Mouse (Mus musculus) spleen, postnatal 36 days (tissue): ENCODE data around the gene Golga3.

Experiments
- DNase-seq, 2 experiments: peaks; one replicate each; pipeline ENCODE4 v3.0.0; 2022; ENCODE audit warnings: low spot score in 2 of 2, mixed read lengths in 1 of 2

The Golga3 gene

DNA sequence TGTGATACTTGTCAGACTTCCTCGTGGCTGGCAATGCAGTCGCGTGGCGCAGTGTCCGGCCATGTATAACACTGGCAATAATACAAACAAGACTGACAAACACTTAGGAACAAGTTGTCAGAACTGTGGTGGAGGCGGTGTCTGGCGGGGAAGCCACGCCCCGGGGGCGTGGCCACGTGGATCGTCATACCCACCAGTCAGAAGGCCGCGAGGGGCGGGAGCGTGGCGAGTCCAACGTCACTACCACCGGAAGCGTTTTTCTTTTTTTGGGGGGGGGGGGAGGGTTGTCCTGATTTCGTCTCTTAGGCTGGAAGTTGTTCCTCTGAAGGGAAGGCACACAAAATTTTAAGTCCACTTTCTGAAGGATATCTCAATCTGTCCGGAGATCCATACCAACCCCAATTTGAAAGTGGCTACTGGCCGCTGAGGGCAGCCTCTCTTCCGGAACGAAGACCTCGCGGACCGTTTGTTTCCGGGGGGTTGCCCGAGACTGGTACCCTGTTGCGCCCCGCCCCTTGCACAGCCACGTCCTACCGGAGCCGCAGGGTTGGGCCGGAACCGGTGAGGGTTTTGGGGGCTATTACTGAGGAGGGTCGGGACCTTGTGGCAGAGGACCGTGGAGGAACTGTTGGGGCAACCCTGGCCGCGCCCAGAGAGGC, at the start of gene Golga3:
TSS of gene Golga3 (plus strand) at position 340 of the 659 bp plus-strand sequence.
- DNase-seq, result peak; percentile 90 to 94

DNA sequence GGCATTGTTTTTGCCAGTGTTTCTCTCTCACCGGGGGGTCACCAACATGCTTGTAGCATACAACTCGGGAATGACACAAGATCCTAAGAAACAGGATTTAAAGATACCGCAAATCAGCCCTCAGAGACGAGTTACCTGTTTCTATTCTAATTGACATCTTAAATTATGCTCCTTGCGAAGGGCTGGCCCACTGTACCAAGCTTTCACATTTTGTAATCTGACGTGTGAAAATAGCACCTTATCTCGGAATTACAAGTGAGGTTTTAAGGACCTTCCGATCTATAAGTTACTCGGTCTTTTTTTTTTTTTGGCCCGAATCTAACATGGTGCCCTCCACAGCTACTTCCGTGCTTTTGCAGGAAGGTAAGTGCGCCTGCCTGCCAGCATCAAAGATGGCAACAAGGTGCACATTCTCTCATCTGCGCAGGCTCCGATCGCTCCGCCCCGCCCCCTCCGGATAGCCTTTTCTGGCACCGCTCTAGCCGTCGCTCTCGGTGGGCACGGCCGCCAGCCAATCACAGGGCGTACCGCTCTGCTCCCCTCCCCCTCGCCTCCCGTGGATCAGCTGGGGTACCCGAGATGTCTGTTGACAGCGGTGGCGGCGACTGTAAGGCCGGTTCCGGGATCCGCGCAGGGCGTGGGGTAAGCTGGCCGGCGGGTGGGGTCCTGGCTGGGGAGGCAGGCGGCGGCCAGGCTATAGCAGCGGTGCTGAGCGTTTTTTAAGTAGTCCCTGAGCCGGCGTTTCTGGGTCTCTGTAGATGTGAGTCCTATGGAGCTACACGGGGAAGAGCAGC, 41.0 kb upstream of the Golga3 start, which contains the start of gene Chfr:
TSS of gene Chfr (plus strand) at position 550 of the 794 bp plus-strand sequence.
- DNase-seq, result peak; percentile 99 to 100

DNA sequence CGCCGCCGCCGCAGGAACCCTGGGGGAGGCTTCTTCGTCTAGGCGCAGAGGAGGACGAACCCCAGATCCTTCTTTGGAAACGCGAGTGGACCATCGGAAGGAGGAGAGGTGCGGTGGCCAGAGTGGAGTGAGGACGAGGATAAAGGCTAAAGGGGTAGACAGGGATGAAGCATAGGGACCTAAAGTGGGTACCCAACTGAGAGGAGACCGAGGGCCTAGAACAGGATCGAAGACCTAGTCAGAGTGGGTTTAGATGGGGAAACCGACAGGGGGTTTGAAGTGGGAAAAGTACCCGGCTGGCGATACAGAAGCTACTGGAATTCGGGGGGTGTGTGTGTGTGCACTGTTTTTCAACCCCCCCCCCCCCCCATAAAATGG, 40.4 kb upstream of the Golga3 start:
- no peak for DNase-seq

DNA sequence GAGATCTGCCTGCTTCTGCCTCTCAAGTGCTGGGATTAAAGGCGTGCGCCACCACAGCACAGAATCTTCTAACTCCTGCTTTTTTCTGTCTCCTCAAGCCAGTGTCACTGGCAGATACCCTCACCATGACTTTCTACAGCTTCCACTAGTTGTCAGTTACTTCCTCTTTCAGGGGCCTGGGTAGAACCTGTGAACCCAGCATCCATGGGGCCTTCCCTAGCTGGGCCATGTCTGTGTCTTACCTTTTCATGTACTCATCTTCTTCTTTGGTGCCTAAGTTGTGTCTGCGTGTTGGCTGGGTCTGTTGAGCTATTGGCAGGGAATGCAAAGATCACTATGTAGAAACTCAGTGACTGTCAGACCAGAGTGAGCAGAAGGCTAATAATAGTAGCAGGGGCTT, 38.7 kb upstream of the Golga3 start:
- no peak for DNase-seq

DNA sequence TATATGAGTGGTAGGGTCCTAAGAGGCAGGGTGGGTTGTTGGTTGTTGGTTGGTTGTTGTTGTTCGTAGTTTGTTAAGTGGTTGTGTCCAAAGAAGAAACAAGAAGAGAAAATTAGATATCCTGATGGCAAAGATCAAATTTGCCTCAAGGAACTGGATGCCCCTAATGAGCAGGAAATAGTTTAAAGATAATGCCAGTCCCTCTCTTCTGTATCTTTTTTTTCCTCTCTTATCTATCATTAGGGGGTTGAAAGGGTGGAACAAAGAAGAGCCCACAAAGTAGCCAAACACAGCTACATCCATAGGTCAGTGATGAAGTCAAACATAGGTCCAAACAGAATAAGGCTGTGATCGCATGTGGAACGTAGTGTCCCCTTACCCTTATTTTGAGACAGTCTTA, 37.2 kb upstream of the Golga3 start:
- DNase-seq, result no peak

DNA sequence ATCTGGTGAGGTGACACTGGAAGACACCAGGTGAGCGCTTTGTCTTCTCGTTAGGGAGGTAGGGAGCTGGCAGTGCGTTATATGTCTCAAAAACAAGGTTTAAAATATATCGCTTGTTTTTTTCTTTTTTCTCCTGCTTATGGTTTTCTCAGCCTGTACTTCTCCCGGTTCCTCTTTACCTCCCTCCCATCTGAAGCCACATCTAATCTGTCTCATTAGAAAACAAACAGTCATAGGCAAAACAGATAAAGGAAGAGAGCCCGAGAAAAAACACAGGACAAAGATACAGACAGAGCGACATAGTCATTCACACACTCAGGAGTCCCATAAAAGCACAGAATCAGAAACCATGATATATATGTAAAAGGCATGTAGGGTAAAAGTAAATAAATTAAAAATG, 36.1 kb upstream of the Golga3 start:
- DNase-seq, result no peak

DNA sequence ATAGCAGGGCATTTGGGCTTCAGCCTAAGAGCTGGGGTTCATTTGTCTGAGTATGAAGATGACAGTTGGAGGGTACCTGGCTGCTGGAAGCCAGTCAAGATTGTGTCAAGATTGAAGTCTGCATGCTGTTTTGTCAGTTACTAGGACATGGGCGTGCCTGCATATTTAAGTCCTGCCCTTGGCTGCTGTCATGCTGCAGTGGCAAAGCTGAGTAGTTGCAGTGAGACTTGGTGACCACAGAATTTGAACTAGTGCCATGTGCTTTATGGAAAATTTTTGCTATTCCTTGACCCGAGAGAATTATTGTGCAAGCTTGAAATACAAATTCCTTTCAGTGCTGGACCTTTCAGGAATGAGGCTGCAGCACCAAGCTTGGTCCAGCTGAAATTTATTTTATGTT, 34.2 kb upstream of the Golga3 start:
- no peak for DNase-seq

DNA sequence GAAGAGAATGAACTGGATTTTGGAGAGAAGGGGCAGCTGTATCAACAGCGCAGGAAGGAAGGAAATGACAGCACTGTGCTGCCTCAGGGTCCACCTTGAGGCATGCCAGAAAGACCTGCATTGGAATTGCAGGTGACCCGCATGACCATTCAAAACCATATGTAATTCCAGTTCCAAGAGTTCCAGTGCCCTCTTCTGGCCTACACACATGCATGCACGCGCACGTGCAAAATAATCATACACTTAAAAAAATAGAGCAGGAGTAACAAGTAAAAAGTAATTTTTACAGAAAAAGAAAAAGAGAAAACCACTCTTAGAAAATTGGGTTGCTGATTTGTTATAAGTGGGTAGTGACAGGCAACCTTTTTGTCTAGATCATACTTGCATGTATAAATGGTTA, 33.5 kb upstream of the Golga3 start:
- no peak for DNase-seq

DNA sequence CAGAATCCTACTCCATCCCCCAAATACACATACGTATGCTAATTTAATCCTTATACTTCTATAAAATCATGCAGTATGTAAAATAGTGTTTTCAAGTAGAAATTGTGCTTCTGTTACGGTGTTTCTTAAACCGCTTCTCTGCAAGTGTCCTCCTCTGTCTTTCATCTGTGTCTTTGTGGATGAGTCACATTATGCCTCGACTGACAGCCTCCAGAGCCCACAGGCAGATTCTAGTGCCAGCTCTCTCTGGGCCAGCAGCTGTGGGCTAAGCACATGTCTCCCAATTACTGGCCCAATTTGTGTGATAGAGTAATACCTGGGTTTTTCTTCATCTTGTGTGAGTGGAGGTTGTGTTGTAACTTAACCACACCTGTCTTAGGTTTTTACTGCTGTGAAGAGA, 7.1 kb upstream of the Golga3 start:
- no peak for DNase-seq

DNA sequence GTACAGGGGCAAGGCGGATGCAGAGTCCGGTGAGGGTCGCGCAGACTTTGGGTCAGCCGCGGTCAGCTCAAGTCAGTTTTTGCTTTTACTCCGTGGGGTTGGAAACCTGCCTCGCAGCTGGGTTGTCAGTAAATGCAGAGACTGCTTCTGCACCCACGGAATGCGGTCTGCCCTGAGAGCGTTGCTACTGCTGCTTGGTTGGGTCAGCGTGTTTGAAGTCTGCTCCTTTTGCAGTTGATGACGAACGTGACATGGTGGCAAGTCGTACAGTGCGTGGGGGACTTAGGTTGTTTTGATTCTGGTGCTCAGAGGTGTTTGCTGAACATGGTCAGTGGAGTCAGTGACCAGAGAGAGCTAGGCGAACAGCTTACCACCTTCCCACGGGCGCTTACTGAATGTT, 520 bp downstream of the Golga3 start:
- DNase-seq, result no peak

DNA sequence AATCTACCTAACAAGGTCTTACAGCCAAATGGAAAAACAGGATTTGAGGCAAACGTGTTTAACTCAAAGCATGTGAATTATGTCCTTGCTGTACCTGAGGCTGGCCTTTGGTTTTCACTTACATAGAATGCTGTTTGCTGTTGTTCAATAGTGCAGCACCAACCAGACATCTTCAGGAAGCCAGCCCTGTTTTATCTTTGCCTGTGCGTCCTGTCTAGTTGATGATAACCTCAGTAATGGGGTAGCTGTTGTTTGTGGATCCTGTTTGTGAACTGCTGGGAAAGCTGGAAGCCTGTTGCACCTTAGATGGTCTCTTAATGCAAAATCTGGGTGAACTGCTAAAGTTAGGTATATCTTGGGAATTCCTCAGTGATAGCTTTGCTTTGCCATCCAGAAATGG, 2.1 kb downstream of the Golga3 start:
- no peak for DNase-seq

DNA sequence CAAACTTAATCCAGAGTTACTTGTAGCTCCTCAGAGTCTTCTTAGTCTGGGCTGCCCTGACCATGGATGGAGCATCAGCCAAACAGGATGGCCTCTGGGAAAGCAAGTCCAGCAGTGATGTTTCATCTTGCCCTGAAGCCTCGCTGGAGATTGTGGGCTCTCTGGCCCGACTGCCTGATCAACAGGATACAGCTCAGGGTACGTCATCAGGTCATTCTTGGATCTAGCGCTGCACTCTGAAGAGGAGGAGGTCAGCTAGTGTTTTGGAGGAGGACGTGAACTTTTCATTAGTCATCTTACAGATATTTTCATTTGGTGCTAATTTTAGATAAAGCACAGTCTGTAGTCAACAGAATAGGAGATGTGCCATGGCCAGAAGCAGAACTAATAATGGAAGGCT, 5.2 kb downstream of the Golga3 start:
- no peak for DNase-seq

DNA sequence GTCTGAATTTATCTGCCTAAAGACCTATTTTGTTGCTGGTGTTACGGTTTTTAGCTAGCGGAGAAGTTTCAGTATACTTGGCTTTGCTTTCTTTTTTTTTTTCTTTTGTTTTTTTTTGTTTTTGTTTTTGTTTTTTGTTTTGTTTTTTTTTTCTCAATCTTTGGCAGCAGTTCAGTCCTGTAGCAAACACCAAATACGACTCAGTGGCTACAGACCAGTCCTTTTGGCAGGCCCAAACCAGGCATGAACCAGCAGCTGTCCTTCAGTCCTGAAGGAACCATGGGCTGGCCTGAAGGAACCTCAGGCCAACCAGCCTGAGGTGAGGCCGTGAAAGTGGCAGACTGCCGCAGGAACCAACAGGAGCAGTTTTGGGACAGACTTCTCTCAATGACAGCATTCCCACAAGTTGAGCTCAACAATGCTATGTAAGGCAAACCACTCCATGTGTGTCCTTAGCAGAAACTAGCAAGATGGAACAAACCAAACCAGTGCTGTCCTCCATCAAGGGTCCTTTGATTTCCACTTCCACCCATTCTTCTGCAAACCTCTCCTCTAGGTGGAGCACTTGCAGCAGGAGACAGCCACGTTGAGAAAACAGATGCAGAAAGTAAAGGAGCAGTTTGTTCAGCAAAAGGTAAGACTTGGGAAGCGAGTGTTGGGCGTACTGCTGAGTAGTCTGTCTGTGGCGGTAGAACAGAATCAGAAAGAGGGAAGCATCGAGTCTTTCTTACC, 26.8 kb downstream of the Golga3 start:
- peak in 1 of 2 experiments; percentile 4 for DNase-seq

DNA sequence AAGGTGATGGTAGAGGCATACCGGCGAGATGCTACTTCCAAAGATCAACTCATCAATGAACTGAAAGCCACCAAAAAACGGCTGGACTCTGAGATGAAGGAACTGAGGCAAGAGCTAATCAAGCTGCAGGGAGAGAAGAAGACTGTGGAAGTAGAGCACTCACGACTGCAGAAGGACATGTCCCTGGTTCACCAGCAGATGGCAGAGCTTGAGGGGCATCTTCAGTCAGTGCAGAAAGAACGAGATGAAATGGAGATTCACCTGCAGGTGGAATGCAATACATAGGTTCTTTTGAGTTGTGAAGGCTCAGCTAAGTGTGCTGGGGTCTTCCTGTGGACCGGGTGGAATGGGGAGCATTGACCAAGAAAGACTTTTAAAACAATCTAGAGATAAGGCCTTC, 28.3 kb downstream of the Golga3 start:
- peak in 1 of 2 experiments; percentile 5 for DNase-seq

DNA sequence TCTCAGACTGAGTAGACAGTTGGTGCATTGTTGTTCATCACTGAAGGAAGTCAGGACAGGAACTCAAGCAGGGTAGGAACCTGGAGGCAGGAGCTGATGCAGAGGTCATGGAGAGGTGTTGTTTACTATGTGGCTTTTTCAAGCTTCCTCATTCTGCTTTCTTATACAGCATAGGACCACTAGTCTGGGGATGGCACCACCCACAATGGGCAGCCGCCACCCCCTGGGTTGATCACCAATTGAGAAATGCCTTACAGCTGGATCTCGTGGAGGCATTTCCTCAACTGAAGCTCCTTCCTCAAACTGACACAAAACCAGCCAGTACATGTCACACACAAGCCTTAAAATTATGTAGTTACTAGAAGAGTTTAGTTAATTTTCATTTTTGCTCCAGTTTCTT, 34.8 kb downstream of the Golga3 start:
- peak in 1 of 2 experiments; percentile 5 for DNase-seq

DNA sequence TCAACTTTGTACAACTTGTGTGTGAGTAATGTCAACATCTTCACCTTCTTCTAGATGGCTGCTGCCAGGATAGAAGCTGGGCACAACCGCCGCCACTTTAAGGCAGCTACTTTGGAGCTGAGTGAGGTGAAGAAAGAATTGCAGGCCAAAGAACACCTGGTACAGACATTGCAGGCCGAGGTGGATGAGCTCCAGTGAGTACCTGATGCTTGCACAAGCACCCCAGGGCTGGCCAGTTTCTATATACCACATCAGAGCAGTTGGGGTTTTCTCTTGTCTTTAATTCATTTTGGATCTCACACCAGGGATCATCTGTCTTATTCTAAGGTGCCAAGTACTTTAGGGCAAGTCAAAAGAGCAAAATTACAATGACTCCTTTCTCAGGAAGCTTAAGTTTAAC, 40.3 kb downstream of the Golga3 start:
- no peak for DNase-seq

DNA sequence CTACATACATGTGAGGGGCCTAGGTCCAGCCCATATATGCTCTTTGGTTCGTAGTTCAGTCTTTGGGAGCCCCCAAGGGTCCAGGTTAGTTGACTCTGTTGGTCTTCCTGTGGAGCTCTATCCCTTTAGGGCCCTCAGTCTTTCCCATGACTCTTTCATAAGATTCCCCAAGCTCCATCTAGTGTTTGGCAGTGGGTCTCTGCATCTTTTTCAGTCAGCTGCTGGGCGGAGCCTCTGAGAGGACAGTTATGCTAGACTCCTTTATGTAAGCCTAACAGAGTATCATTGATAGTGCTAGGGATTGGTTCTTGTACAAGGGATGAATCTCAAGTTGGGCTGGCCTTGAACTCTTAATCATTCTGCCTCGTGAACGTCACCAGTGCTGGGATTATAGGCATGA, 43.8 kb downstream of the Golga3 start:
- no peak for DNase-seq

DNA sequence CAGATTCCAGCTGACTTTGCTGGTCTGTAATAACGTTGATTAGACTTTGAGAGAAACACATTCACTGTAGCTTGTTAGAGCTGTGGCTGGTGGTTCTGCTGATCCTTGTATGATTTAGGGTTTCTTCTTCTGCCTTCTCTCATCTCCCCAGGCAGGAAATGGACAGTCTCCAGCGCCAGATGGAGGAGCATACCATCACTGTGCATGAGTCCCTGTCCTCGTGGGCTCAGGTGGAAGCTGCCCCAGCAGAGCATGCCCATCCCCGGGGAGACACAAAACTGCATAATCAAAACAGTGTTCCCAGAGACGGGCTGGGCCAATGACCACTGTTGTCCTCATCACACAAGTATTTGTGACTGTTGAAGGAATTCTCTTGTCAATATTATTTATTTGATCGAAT, 46.3 kb downstream of the Golga3 start:
- DNase-seq, result no peak

DNA sequence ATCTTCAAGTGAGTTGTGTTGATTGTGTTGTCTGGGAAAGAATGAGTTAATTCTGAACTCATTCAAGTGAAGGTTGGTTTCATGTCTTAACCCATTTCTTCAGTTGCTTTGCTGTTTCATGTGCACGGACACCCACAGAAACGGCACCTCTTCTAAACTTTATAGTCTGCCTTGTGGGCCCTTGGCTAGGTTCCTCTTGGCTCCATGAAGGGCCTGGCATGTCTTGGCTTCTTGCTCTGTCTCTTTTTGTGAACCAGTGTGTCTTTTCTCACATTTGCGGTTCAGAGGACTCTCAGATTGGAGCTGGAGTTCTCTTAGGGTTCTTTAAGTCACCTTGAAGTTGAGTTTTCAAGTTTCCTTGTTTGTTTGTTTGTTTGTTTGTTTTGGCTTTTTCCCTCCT, 48.6 kb downstream of the Golga3 start:
- DNase-seq, result no peak

DNA sequence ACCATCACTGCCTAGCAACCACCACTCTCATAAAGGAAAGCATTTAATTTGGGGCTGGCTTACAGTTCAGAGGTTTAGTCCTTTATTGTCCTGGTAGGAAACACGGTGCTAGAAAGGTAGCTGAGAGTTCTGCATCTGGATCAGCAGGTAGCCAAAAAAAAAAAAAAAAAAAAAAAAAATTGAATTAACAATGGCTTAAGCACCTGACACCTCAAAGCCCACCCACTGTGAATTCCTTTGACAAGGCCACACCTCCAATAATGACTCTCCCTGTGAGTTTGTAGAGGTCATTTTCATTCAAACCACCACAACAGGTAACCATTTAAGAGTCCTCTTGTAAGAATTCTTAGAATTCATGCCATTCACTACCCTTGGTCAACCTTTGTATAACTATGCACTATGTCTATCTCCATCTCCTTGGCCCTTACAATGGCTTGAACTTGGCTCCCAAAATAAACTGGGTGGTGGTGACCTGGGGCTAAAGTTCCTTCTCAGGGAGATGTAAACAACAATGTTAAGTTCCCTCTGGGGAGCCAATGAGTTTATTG, 50.9 kb downstream of the Golga3 start:
- DNase-seq, result no peak

DNA sequence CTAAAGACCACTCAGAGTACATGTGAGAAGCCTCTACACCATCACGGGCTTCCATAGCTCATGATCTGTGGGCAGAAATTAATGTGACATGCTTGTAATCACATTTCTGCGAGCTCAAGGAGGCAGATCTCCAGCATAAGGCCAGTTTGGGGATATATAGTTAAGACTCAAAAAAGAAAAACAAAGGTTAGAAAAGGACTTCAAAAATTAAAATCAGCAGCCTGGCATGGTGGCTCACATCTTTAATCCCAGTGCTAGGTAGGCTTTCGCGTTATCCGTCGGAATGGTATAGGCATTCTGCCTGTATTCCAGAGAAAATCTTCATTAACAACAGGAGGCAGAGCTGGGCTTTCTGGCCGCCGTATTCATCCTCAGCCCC, 53.9 kb downstream of the Golga3 start:
- no peak for DNase-seq

DNA sequence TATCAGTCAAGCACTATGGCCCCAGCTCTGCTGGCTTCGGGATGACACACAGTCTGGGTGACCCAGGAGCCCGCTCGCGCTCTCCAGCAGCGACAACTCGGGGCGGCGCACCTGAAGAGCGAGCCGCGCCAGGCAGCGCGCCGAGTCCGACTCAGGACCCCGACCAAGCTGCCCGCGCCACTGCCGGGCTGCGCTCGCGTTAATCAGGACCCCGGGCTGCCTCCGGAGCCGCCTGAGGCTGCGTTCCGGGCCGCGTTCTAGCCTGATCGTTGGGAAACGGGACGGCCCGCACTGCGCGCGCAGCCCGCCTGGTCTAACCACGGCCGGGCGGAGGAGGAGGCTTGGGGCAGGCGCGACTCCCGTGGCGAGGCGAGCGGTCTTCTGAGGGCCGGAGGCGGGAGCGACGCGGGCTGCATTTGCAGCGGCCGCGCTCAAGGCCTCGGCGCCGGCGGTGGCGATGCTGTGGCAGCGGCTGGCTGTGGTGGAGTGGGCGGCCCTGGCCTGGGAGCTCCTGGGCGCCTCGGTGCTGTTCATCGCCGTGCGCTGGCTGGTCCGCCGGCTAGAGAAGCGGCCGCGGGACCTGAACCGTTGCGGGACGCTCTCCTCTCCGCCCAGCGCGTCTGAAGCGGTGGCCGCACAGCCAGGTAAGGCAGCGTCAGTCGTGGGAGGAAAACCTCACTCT, 54.4 kb downstream of the Golga3 start, which contains the start of gene Ankle2:
TSS of gene Ankle2 (plus strand) at position 225 of the 682 bp plus-strand sequence.
- DNase-seq, result peak; percentile 87 to 92
